Mouse (Mus musculus) neural tube, embryonic 15.5 days (tissue): Measurements from ENCODE around the gene Cacng1. TPM values are rescaled to one million over a fixed set of nuclear protein-coding genes. Genes with fewer than 3 reads are reported as not detected.
A peak's percentile ranks its signal among the peaks of the same experiment; 100 is the strongest.

Source experiments
- ATAC-seq: fragments of 200-750 bp; cut with Nextera tagmentation; 2 replicates; pipeline ENCODE4 v1.8.0; 2017; ENCODE audit warnings: mild to moderate bottlenecking, moderate TSS enrichment, moderate library complexity; ENCODE audit not compliant: low FRiP score
- H3K27ac ChIP-seq: fragments of 300-500 bp; sonication (generic); replicated peaks from 2 replicates; pipeline ENCODE4 v1.5.1; 2015; ENCODE audit warnings: mild to moderate bottlenecking, inconsistent platforms
- H3K27me3 ChIP-seq: fragments of 300-500 bp; sonication (generic); replicated peaks from 2 replicates; pipeline ENCODE4 v1.6.1; 2015; ENCODE audit warnings: inconsistent platforms
- H3K36me3 ChIP-seq: fragments of 300-500 bp; sonication (generic); 2 replicates; pipeline ENCODE4 v1.6.1; 2015; ENCODE audit warnings: inconsistent platforms
- H3K4me1 ChIP-seq: fragments of 300-500 bp; sonication (generic); 2 replicates; pipeline ENCODE4 v1.6.1; 2015; ENCODE audit warnings: inconsistent platforms
- H3K4me2 ChIP-seq: fragments of 300-500 bp; sonication (generic); 2 replicates; pipeline ENCODE4 v1.6.1; 2015; ENCODE audit warnings: inconsistent platforms, mild to moderate bottlenecking, moderate library complexity
- H3K4me3 ChIP-seq: fragments of 300-500 bp; sonication (generic); replicated peaks from 2 replicates; pipeline ENCODE4 v1.5.1; 2015; ENCODE audit warnings: mild to moderate bottlenecking, inconsistent platforms
- H3K9ac ChIP-seq: fragments of 300-500 bp; sonication (generic); replicated peaks from 2 replicates; pipeline ENCODE4 v1.6.1; 2015; ENCODE audit warnings: mild to moderate bottlenecking, inconsistent platforms
- H3K9me3 ChIP-seq: fragments of 300-500 bp; sonication (generic); replicated peaks from 2 replicates; pipeline ENCODE4 v1.6.1; 2016; ENCODE audit warnings: inconsistent platforms
- WGBS: fragments of 180-500 bp; shearing (Covaris S2); methylation state at CpG from one replicate; pipeline ENCODE4 v1.1.7; 2015; ENCODE audit warnings: mixed read lengths; 5-methylcytosine and 5-hydroxymethylcytosine counted together
- polyA plus RNA-seq: library from polyadenylated mRNA; unstranded; fragments of >200 nt; fragmentation: Nextera tagmentation; extraction: Ambion mirVana; gene quantifications from 2 replicates; pipeline ENCODE4 v1.2.1, GENCODE M21; 2015

Gene Cacng1
- polyA plus RNA-seq, 1 experiment from 2014 or later, result 1.9 TPM

DNA sequence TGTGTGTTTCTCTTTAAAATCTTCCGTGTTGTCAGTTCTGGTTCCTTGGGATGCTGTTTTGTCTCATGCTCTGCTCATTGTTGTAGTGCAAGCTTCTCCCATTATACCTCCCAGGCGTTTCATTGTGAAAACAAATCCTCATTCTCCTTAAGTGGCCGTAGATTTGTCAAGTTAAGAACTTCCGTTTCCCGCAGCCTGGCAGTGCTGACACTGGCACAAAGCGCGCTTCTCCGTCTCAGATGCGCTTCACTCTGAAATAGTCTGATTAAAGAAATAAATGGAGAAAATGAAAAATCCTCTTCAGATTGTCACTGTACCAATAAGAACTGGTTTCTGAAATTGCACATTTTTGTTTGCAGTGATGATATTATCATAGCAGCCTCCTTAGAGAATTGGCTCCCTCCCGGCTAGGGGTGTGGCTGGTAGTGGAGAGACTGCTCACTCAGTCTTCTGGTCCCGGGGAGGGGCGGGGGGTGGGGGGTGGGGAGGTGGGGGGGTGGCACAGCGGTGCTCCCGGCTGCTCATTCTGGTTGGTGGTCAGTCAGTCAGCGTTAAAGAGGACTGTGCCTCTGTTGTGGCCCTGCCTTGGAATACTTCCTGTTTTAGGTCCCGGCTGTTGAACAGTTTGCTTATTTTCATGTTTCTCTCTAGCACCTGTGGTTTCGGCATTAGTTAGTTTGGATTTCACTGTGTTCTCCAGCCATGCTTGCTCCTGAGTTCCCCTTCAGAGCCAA, 39.9 kb downstream of the Cacng1 start:
- Histone ChIP-seq H3K9me3 (no peaks in the 10 kb centered on the region), H3K36me3 (peaks cover 17% of the 10 kb centered on the region), H3K4me1 (peaks cover 18% of the 10 kb centered on the region), H3K4me3 (no peak overlapping the region), H3K4me2 (peak overlapping the region; percentile 44), H3K9ac (no peak overlapping the region), H3K27me3 (no peaks in the 10 kb centered on the region), H3K27ac (peak overlapping the region; percentile 61)
- 27% methylated on average over 17 of the region's 17 CpGs for WGBS
- ATAC-seq, result peak; percentile 70

DNA sequence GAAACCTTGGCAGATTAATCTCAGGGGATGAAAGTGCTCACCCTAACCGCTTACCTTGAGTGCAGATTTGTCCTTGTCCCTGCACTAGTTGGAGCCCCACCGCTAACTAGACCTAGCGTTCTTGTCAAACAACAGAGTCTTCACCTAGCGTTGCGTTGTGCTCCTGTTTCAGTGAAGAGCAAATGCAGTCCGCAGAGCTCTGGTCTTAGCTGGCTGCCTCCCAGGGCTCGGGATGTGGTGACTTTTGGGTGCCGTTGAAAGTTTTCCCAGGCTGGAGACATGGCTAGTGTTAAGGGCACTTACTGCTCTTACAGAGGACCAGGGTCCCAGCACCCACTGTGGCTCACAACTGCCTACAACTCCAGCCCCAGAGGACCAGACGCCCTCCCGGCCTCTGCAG, 41.1 kb downstream of the Cacng1 start:
- Histone ChIP-seq H3K27me3 (no peaks in the 10 kb centered on the region), H3K27ac (no peak overlapping the region), H3K4me2 (no peak overlapping the region), H3K4me1 (peaks cover 18% of the 10 kb centered on the region), H3K9me3 (no peaks in the 10 kb centered on the region), H3K9ac (no peak overlapping the region), H3K4me3 (no peak overlapping the region), H3K36me3 (peaks cover 27% of the 10 kb centered on the region)
- WGBS, result 88% methylated on average over 10 of the region's 10 CpGs
- ATAC-seq, result no peak

DNA sequence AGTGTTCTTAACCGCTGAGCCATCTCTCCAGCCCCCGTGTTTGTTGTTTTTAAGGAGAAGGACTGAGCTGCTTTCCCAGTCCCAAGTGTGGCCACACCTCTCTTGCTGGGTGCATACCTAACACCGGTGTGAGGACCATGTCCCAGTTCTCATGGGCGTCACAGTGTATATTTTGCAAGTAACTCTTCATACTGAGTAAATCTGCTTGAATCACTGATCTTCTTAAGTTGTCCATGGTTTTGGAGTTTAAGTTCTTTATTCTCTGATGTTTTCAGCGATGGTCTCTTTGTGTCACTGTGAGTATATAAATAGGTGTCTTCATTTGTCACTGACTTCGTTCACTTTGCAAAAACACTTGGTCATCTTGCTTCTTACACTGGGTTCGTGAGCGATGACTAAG, 41.7 kb downstream of the Cacng1 start:
- WGBS, result 96% methylated on average over 8 of the region's 8 CpGs
- Histone ChIP-seq H3K4me3 (no peak overlapping the region), H3K36me3 (peaks cover 33% of the 10 kb centered on the region), H3K4me2 (no peak overlapping the region), H3K9me3 (no peaks in the 10 kb centered on the region), H3K27ac (no peak overlapping the region), H3K27me3 (no peaks in the 10 kb centered on the region), H3K9ac (no peak overlapping the region), H3K4me1 (peaks cover 18% of the 10 kb centered on the region)
- ATAC-seq, result no peak

DNA sequence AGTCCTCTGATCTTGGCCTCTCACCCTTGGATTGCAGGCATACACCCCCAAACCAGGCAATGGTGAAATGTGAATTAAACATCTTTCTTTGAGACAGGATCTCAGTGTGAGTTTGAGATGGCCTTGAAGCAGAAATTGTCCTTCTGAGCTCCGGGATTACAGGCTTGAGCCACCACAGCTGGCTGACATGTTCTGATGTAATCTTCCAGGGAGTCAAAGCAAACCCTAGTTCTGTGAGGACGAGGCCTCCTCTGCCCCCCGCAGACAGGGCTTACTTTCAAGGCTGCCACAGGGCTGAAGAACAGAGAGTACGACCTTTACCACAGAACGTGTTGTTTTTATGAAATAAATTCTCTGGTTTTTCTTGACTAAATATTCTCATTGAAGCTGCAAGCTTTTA, 42.3 kb downstream of the Cacng1 start:
- 89% methylated on average over 5 of the region's 5 CpGs for WGBS
- Histone ChIP-seq H3K4me2 (no peak overlapping the region), H3K4me3 (no peak overlapping the region), H3K9me3 (no peaks in the 10 kb centered on the region), H3K27ac (no peak overlapping the region), H3K4me1 (peaks cover 18% of the 10 kb centered on the region), H3K36me3 (peaks cover 33% of the 10 kb centered on the region), H3K9ac (no peak overlapping the region), H3K27me3 (no peaks in the 10 kb centered on the region)
- ATAC-seq, result no peak

DNA sequence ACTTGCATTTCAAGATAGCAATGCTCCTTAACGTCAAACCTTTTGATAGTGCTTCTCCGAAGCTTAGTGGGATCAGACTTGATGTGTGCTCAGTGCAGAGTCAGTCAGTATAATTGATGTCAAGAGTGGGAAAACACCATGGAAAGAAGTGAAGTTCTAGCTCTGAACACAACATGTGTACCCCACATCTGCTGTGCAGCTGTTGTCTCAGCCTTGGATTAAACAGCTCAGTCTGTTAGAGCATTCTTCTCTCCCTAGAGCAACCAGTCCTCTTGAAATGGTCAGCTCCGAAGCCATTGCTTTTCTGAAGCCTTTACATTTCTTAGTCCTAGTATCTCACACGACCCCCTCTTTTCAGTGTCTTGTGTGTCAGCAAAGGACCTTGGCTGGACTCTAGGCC, 47.3 kb downstream of the Cacng1 start:
- Histone ChIP-seq H3K27me3 (no peaks in the 10 kb centered on the region), H3K9ac (no peak overlapping the region), H3K4me3 (no peak overlapping the region), H3K4me1 (no peaks in the 10 kb centered on the region), H3K36me3 (peaks cover 59% of the 10 kb centered on the region), H3K27ac (no peak overlapping the region), H3K9me3 (no peaks in the 10 kb centered on the region), H3K4me2 (no peak overlapping the region)
- no peak for ATAC-seq
- WGBS, result 85% methylated on average over 4 of the region's 4 CpGs

DNA sequence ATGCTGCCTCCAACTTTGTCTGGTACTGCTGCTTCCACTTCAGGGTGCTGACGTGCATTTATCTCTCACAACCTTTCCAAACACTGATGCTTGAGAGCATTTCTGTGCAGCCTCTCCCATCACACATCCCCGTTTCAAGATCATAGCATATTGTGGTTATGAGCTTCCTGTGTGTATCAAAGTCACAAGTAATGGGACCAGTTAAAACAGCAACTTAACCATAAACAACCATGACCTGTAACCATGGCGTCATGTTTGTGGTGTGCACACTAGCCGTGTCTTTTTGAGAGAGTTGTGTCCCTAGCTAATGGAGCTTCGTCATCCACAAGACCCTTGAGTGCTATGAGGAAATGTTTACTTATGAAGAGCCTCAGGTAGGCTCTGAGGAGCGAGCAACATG, 48.1 kb downstream of the Cacng1 start:
- Histone ChIP-seq H3K4me1 (no peaks in the 10 kb centered on the region), H3K27ac (no peak overlapping the region), H3K36me3 (peaks cover 59% of the 10 kb centered on the region), H3K9ac (no peak overlapping the region), H3K9me3 (no peaks in the 10 kb centered on the region), H3K4me2 (no peak overlapping the region), H3K4me3 (no peak overlapping the region), H3K27me3 (no peaks in the 10 kb centered on the region)
- 87% methylated on average over 6 of the region's 6 CpGs for WGBS
- no peak for ATAC-seq

DNA sequence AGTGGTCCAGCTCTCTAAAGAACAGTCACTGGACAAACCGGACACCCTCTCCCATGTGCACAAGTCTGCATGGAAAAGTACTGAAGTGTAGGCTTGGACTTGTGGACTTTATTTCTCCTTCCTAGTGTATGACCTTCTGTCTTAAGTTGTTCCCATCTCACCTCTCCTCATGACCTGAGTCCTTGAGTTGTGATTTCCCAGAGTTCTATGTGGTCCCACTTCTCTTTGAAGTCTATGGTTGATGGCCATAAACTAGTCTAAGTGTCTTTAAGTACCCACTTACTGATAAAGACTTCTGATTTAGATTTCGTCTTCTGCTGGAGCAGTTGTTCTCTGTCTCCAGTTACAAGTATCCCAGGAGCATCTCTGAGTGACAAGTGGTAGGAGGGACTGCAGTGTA, 48.8 kb downstream of the Cacng1 start:
- H3K27ac ChIP-seq, result no peak overlapping the region
- H3K9me3 ChIP-seq, result no peaks in the 10 kb centered on the region
- ATAC-seq, result no peak
- H3K4me3 ChIP-seq, result no peak overlapping the region
- H3K27me3 ChIP-seq, result no peaks in the 10 kb centered on the region
- H3K36me3 ChIP-seq, result peaks cover 57% of the 10 kb centered on the region
- H3K4me1 ChIP-seq, result no peaks in the 10 kb centered on the region
- H3K9ac ChIP-seq, result no peak overlapping the region
- 83% methylated on average over 2 of the region's 2 CpGs for WGBS
- H3K4me2 ChIP-seq, result no peak overlapping the region

DNA sequence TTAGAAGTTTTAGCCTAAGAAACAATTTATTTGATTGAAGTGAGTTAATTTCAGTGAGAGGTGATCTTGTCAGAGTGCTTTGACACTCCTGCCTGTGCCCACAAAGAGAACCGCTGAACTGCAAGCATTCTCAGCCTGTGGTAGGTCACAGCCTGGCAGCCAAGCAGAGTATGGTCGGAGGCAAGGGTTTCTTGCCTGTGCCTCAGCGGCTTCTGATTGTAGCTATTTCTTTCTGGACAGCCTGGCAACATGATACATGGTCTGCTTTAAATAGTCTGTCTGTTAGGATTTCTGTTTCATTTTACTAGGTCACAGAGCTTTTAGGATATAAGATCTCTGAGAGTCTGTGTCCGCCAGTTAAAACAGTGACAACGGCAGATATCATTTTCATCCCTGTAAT, 53.7 kb downstream of the Cacng1 start:
- WGBS, result 75% methylated on average over 5 of the region's 5 CpGs
- ATAC-seq, result no peak
- H3K27ac ChIP-seq, result no peak overlapping the region
- no peak overlapping the region for H3K4me2 ChIP-seq
- no peaks in the 10 kb centered on the region for H3K27me3 ChIP-seq
- H3K4me3 ChIP-seq, result no peak overlapping the region
- no peak overlapping the region for H3K9ac ChIP-seq
- peaks cover 9% of the 10 kb centered on the region for H3K4me1 ChIP-seq
- H3K36me3 ChIP-seq, result peaks cover 29% of the 10 kb centered on the region
- no peaks in the 10 kb centered on the region for H3K9me3 ChIP-seq

DNA sequence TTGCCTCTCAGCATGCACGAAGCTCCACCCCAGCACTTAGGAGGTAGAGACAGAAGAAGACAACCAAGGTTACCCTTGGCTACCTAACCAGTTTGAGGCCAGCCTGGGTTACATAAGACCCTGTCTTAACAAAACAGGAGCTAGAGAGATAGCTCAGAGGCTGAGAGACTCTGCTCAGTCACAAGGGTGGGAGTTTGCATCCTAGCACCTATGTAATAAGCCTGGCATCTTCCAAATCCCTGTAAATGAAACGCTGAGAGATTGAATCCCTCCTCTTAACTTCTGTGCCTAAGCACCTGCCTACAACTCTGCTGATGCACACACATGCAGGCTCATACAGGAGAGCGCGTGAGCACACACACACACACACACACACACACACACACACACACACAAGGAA, 55.9 kb downstream of the Cacng1 start:
- no peaks in the 10 kb centered on the region for H3K27me3 ChIP-seq
- H3K4me3 ChIP-seq, result no peak overlapping the region
- H3K9me3 ChIP-seq, result no peaks in the 10 kb centered on the region
- H3K4me2 ChIP-seq, result no peak overlapping the region
- no peak overlapping the region for H3K9ac ChIP-seq
- WGBS, result 92% methylated on average over 4 of the region's 4 CpGs
- no peak for ATAC-seq
- peaks cover 18% of the 10 kb centered on the region for H3K4me1 ChIP-seq
- H3K27ac ChIP-seq, result no peak overlapping the region
- H3K36me3 ChIP-seq, result peaks cover 22% of the 10 kb centered on the region

DNA sequence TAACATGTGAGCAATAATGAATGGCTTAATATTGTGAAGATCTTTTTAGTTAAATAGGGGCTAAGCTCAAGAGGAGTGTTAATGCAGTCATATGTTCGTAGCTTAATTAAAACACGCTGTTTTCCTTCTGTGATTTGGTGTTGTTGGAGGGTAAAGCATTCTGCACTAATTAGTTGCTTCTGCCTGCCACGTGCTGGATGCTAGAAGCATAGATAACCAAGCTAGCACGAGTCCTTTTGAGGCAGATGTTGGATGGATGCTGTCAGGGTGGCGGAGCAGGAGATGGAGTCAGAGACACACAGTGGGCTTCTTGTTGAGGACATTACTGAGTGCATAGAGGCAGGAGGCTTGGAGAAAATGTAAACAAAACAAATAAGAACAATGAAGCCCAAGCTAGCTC, 59.2 kb downstream of the Cacng1 start:
- H3K27ac ChIP-seq, result 0 out of 2 replicates have a peak overlapping the region, but pooled peaks have one; percentile 54
- no peaks in the 10 kb centered on the region for H3K27me3 ChIP-seq
- 51% methylated on average over 5 of the region's 5 CpGs for WGBS
- H3K4me3 ChIP-seq, result no peak overlapping the region
- H3K9me3 ChIP-seq, result no peaks in the 10 kb centered on the region
- H3K36me3 ChIP-seq, result peaks cover 9% of the 10 kb centered on the region
- H3K4me2 ChIP-seq, result no peak overlapping the region
- H3K4me1 ChIP-seq, result peaks cover 23% of the 10 kb centered on the region
- no peak overlapping the region for H3K9ac ChIP-seq
- ATAC-seq, result peak; percentile 52

DNA sequence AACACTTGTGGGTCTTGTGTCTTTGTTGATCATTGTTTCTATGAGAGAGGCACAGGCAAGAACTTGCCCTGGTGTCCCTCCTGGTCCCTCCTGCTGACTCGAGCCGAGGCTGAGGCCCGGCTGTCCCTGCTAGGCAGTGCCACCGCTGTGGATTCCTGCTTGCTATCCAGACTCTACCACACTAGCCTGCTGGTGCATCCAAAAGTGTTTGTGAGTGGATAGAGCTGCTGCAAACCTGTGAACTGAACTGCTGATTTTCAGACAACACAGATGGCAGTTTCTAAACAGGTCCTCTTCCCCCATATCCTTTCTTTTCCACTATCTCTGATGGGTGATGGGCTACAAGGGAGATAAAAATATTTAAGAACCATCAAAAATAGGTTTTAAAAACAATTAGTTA, 60.8 kb downstream of the Cacng1 start:
- peaks cover 29% of the 10 kb centered on the region for H3K4me1 ChIP-seq
- H3K36me3 ChIP-seq, result peaks cover 9% of the 10 kb centered on the region
- H3K27ac ChIP-seq, result no peak overlapping the region
- H3K9me3 ChIP-seq, result no peaks in the 10 kb centered on the region
- H3K4me3 ChIP-seq, result no peak overlapping the region
- no peaks in the 10 kb centered on the region for H3K27me3 ChIP-seq
- no peak overlapping the region for H3K9ac ChIP-seq
- no peak for ATAC-seq
- 84% methylated on average over 4 of the region's 4 CpGs for WGBS
- no peak overlapping the region for H3K4me2 ChIP-seq
